Mouse (Mus musculus): ENCODE results near the gene Mei4.
A peak's percentile ranks its signal among the peaks of the same experiment; 100 is the strongest.

Gene Mei4

GRCm38 (mm10) chr9:81863181-81863887 lies at the start of gene Mei4:
Mei4 (plus strand) TSS chr9:81863670.
- peak; percentile 86 for DNase-seq

GRCm38 (mm10) chr9:81819715-81820373 lies 43.6 kb upstream of the Mei4 start:
- no peak for DNase-seq

GRCm38 (mm10) chr9:81827560-81827959 lies 35.9 kb upstream of the Mei4 start:
- DNase-seq: no peak

DNA sequence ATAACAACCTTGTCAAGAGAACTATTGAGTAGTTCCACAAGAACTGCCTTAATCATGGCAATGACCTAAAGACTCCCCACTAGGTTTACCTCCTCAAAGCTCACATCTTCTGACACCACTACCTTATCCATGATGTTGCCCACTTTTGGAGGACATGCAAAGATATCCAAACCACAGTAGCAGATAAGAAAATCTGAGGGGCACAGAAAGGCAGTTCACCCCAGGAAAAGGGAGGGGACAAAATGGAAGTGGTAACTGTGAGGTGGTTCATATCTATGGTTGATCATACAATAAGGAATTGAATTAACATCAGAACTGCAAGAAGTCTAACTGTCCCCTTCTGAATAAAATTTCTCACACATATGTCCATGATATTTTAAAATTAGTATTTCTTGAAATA lies 29.4 kb upstream of the Mei4 start:
- DNase-seq: no peak

GRCm38 (mm10) chr9:81858861-81859260 lies 4.6 kb upstream of the Mei4 start:
- DNase-seq: no peak

GRCm38 (mm10) chr9:81863888-81864234 lies 391 bp downstream of the Mei4 start:
- DNase-seq: no peak

DNA sequence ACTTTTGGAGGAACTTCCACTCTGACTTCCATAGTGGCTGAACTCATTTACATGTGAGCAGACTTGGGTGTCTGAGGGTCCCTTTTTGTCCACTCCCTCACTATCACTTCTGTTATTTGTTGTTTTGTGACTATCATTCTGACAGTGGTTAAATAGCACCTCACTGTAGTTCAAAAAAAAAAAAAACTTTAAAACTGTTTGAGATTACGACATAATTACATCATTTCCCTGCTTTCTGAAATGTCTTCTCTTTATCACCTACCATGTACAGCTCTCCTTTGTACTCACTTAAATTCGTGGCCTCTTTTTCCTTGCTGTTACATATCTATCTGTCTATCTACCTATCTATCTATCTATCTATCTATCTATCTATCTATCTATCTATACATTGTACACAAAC lies 2.6 kb downstream of the Mei4 start:
- DNase-seq: no peak

GRCm38 (mm10) chr9:81921456-81921855 lies 58.0 kb downstream of the Mei4 start:
- no peak for DNase-seq

GRCm38 (mm10) chr9:81924744-81925143 lies 61.3 kb downstream of the Mei4 start:
- no peak for DNase-seq

DNA sequence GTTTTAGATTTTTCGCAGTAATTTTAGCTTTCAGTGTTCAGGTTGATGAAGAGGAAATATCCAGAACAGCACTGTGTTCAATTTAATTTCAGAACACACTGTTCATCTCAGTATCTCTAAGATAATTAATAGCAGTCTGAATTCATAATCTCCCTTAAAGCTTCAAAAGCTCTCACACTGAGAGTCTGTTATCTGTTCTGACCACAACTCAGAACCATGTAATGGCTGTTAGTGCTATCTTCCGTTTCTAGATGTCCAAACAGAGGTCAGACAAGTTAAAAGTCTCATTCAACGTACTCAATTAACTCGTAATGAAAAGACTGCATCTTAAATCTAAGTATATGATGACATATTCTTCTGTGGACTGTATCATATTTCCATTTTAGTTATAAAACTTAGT lies 77.1 kb downstream of the Mei4 start:
- DNase-seq: no peak

DNA sequence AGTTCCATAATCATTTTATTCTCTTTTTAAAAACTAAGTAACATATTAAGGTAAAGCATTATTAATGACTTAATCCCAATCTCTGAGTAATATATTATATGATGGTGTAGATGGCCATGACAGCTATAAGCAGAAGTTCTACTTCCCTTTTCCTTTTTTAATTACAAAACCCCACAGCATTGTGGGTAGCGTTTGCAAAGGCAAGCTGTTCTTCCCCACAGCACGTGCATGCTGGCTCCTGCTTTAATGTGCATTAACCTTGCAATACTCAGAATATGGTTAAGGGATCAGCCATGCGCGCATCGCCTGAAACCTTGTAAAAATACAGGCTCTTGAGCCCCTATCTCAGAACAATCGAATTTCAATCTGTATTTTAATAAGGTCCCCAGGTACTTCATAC lies 82.2 kb downstream of the Mei4 start:
- DNase-seq: no peak

DNA sequence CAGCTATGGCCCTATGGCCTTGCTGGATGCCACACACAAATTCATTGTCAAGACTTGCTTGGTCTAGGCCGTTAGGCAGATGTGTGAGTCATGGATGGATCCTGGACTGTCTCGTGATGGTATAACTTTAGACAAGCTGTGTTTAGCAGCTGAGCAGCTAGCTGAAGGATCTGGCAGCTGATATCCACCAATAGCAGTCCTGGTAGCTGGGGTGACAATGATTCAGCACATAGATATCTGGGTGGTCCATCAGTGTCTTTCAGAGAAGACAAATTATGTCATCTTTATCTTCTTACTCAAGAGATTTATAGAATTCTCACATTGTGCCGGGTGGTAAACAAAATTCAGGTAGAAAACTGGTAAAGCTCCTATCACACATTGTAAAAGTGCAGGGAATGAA lies 93.4 kb downstream of the Mei4 start:
- no peak for DNase-seq

GRCm38 (mm10) chr9:81957842-81958241 lies 94.4 kb downstream of the Mei4 start:
- peak; percentile 25 for DNase-seq

GRCm38 (mm10) chr9:81966765-81967164 lies 103.3 kb downstream of the Mei4 start:
- peak; percentile 4 for DNase-seq

DNA sequence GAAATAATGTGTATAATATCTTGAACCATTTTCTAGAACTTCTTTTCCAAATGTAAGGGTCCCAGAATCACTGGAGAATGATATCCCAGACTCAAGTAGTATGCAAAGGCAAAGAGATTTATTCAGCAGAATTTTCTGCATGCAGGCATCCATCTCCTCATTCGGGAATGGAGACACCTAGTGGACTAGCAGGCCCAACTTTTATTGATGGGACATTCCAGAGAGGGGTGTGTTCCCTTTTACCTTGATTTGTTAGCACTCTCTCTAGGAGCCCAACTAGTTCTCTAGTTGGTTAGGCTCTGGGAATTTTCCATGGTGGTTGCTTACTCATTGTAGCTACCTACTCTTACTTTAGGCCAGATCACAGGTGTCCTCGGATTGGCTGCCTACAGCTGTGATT lies 105.5 kb downstream of the Mei4 start:
- no peak for DNase-seq

DNA sequence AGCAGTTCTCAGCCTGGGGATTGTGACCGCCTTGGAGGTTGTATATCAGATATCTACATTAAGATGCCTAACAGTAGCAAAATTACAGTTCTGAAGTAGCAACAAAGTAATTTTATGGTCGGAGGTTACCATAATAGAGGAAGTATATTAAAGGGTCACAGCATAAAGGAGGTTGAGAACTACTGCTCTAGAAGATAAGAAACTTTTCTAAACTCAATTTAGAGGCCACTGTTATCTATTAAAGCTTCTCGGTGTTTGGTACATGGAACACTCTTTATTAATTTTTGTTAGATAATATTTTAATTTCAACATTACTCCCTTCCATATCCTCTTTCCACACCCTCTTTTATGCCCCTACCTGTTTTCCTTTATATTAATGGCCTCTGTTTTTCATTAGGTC lies 119.0 kb downstream of the Mei4 start:
- DNase-seq: no peak

DNA sequence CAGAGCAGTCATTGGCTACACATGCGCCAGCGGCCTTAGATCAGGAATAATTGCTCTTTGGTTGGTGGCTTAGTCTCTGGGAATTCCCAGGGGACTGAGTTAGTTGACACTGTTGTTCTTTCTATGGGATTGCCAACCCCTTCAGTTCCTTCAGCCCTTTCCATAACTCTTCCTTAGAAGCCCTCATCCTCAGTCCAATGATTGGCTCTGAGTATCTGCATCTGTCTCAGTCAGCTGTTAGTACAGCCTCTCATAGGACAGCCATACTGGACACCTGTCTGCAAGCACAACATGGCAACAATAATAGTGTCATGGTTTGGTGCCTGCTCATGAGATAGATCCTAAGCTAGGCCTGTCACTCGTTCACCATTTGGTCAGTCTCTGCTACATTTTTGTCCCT lies 149.5 kb downstream of the Mei4 start:
- DNase-seq: no peak

DNA sequence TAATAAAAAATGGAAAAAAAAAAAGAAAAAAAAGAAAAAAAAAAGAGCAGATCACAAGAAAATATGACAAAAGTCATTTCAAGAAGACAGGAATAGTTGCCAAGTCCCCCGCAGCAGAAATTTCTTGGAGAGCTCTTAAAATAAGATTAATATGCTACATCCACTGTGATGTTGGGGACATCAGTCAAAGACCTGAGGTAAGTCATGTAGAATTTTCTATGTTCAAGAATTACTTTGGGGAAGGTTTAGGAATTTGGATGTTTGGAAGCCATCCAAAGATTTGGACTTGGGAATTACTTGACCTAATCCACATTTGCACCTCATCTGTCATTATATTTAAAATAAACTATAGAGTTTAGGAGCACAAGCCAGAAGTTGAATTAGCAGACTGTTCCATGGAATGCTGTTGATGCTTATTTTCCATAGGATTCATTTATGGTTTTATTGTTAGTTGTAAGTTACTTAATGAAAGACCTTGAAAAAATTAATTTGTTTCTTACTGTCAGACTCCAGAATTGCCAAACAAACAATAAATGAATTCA lies 179.1 kb downstream of the Mei4 start:
- DNase-seq: no peak

GRCm38 (mm10) chr9:82044517-82044916 lies 181.0 kb downstream of the Mei4 start:
- no peak for DNase-seq

- no peak for DNase-seq
Measured at GRCm38 (mm10) chr9:82073832-82074231, 210.4 kb downstream of the Mei4 start.

DNA sequence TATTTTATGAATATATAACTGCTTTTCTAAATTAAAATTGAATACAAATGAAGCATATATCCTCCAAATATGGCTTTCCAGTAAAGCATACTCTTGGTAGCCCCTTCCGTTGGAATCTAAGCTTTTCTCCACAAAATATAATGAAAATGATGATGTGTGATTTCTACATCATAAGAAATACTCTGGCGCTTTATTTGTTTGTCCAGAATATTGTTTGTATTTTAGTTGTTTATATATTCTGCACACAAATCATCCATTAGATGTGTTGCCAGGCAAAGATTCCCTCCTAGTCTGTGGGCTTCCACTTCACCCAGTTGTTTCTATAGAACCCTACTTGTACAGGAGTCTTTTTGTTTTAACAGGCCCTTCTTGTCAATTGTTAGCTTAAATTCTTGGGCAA lies 211.8 kb downstream of the Mei4 start:
- no peak for DNase-seq

DNA sequence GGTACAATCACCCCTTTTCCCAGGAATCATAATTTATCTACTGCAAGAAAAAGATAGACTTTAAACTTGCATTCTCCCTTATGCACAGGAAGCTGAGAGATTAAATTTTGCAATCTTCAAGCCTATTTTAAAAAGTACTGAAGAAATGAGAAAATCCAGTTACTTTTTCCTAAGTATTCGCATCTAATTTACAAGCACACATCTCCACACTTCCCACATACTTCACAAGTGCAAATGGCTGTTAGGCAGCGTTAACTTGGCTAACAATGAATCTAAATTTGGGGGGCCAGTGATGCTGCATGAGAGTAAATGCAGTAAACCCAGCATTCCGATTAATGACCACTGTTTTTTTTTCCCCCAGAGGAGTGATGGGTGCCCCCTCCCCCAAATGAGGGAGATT lies 232.9 kb downstream of the Mei4 start:
- DNase-seq: no peak

GRCm38 (mm10) chr9:82114865-82115264 lies 251.4 kb downstream of the Mei4 start:
- no peak for DNase-seq

DNA sequence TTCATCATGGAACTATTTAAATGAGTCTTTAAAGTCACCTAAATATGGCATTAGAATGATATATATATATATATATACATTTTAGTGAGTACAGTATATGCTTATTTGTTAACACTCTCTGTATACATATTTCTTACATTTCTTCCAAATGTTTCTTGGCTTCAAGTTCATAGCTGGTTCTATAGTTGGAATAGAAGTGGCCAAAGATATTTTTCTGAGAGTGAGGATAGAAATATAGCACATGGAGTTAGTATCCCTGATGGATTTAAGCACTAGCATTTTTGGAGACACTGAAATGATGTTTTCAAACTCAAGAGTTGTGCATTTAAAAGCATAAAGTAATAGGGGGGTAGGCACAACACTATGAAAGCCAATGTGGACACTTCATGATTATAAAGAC lies 272.6 kb downstream of the Mei4 start:
- no peak for DNase-seq

DNA sequence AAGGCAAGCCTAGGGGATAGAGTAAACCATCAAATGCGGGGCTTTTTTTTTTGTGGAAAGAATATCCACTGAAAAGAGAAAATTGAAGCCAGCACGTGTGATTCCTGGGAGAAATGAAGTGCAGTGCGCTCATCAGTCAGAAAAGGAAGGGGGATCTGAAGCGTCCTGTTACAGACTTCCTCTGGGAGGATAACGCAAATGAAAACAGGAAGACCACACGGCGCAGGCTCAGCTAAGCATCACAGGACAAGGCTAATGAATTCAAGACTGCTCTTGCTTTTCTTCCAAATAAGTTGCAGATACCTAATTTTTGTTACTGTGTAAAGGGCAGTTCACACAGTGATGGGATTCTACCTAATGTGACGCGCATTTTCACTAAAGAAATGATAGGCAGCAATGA lies 296.7 kb downstream of the Mei4 start:
- no peak for DNase-seq
